Mouse (Mus musculus) embryo, embryonic 11 days (tissue): ENCODE results near the gene Cenps.
"Not testable (repeated sequence)": the region's sequence is repeated elsewhere in the genome, so short reads cannot be mapped to it uniquely, and the experiment has no call there.

Experiments used
- DNase-seq: peaks from one replicate; pipeline ENCODE4 v3.0.0-alpha.2; 2015

The Cenps gene

GRCm38 (mm10) chr4:149136982-149137770, at the start of gene Cenps:
TSS of gene Cenps (minus strand) at chr4:149137629.
- peak; percentile 96 for DNase-seq

- DNase-seq: no peak
Observed at GRCm38 (mm10) chr4:149182755-149183154, 45.3 kb upstream of the Cenps start.

GRCm38 (mm10) chr4:149182192-149182591, 44.8 kb upstream of the Cenps start:
- DNase-seq: no peak

- no peak for DNase-seq
Observed at GRCm38 (mm10) chr4:149179573-149179972, 42.1 kb upstream of the Cenps start.

- DNase-seq: no peak
Observed at GRCm38 (mm10) chr4:149179160-149179559, 41.7 kb upstream of the Cenps start.

GRCm38 (mm10) chr4:149178328-149178727, 40.9 kb upstream of the Cenps start:
- DNase-seq: no peak

- DNase-seq: no peak
Observed at GRCm38 (mm10) chr4:149177046-149177445, 39.6 kb upstream of the Cenps start.

GRCm38 (mm10) chr4:149176645-149177044, 39.2 kb upstream of the Cenps start:
- DNase-seq: no peak

- no peak for DNase-seq
Observed at GRCm38 (mm10) chr4:149173661-149174060, 36.2 kb upstream of the Cenps start.

GRCm38 (mm10) chr4:149172666-149173065, 35.2 kb upstream of the Cenps start:
- DNase-seq: no peak

GRCm38 (mm10) chr4:149172083-149172482, 34.7 kb upstream of the Cenps start:
- no peak for DNase-seq

GRCm38 (mm10) chr4:149171581-149171981, 34.2 kb upstream of the Cenps start:
- DNase-seq: no peak

- DNase-seq: no peak
Observed at GRCm38 (mm10) chr4:149170394-149170931, 33.0 kb upstream of the Cenps start.

- not testable (repeated sequence) for DNase-seq
Observed at GRCm38 (mm10) chr4:149169926-149170325, 32.5 kb upstream of the Cenps start.

- DNase-seq: no peak
Observed at GRCm38 (mm10) chr4:149168016-149168415, 30.6 kb upstream of the Cenps start.

- peak; percentile 52 for DNase-seq
Observed at GRCm38 (mm10) chr4:149166957-149167611, 29.7 kb upstream of the Cenps start.

GRCm38 (mm10) chr4:149166215-149166946, 29.0 kb upstream of the Cenps start, which contains the start of gene Pgd:
TSS of gene Pgd (minus strand) at chr4:149166771.
- peak; percentile 98 for DNase-seq

GRCm38 (mm10) chr4:149164150-149164549, 26.7 kb upstream of the Cenps start:
- no peak for DNase-seq

- DNase-seq: no peak
Observed at GRCm38 (mm10) chr4:149163196-149163595, 25.8 kb upstream of the Cenps start.

GRCm38 (mm10) chr4:149161166-149161565, 23.7 kb upstream of the Cenps start:
- no peak for DNase-seq

GRCm38 (mm10) chr4:149159891-149160290, 22.5 kb upstream of the Cenps start:
- DNase-seq: no peak

- DNase-seq: no peak
Observed at GRCm38 (mm10) chr4:149159203-149159602, 21.8 kb upstream of the Cenps start.

- no peak for DNase-seq
Observed at GRCm38 (mm10) chr4:149157415-149157973, 20.1 kb upstream of the Cenps start.
